Comparison of ENCODE assay signal across 15 mouse cellular contexts in the genomic region with DNA sequence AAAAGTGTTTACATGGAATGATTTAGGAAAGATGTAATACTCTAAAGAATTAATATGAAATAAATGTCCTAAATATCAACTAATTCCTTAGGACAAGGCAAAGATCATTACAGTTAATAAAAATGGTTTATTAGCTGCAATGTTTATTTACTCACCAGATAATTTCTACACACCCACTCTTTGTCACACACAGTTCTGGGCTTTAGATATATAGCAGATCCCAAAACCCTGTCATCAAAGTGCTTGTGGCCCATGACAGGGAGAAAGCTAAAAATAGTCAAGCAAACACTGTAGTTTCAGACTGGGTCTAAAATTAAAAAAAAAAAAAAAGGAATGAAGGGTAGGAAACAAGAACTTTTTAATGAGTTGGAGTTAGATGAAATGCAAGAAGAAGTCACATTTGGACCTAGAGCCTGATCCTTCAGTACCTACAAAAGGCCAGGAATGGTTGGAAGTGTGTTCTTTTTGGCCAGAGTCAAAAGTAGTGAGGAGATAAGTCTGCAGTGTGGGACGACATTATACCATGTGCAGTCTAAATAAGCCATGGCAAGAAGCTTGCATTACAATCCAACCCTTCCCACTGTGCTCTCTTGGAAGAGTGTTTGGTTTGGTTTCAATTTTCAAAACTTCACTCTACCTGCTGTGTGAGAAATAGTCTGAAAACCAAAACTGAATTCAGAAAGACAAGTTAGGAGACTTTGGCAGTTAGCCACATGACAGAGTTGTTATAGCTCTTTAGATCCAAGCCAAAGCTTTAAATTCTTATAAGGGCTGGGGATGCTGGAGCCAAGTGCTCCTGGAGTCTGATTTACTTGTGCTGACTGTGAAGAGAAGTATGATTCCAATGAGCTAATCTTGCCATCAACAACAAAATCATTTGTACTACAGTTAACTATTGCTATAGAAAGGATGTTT.
DNase-seq lines count a peak whose midpoint lies in the region; ATAC-seq and TF ChIP-seq lines count a peak whose summit lies in the region.
"Had no signal": no experiment of that assay in that cellular context is flagged by ENCODE, and none has a peak within 500 bp of the region (broad histone marks: within the 10 kb centered on the region; RNA-seq: fewer than 3 reads in every experiment).

No protein-coding gene starts in this region.

- no peak overlapping the region for H3K4me2 ChIP-seq in lung, embryonic 15.5 days
- no peak overlapping the region for H3K4me2 ChIP-seq in heart, embryonic 12.5 days
- no peak overlapping the region for H3K4me2 ChIP-seq in limb, embryonic 14.5 days (replicated peaks; ENCODE audit: low read depth, low read length, severe bottlenecking)
- H3K4me2 ChIP-seq: hindbrain, embryonic 12.5 days; liver, embryonic 13.5 days; neural tube, embryonic 13.5 days had no signal

- no peaks in the 10 kb centered on the region for H3K9me3 ChIP-seq in lung, embryonic 15.5 days
- H3K9me3 ChIP-seq in heart, embryonic 12.5 days (replicated peaks): no peaks in the 10 kb centered on the region
- no peaks in the 10 kb centered on the region for H3K9me3 ChIP-seq in limb, embryonic 14.5 days (ENCODE audit: control insufficient read depth, low read length)
- H3K9me3 ChIP-seq: hindbrain, embryonic 12.5 days; liver, embryonic 13.5 days; neural tube, embryonic 13.5 days had no signal

- no peak overlapping the region for H3K9ac ChIP-seq in lung, embryonic 15.5 days
- no peak overlapping the region for H3K9ac ChIP-seq in heart, embryonic 12.5 days
- H3K9ac ChIP-seq in limb, embryonic 14.5 days (ENCODE audit: low read depth, low read length, severe bottlenecking): no peak overlapping the region
- H3K9ac ChIP-seq: hindbrain, embryonic 12.5 days; liver, embryonic 13.5 days; neural tube, embryonic 13.5 days had no signal

- WGBS in lung, embryonic 15.5 days: 35% methylated on average over 1 of the region's 1 CpGs
- WGBS in heart, embryonic 12.5 days: 18% methylated on average over 1 of the region's 1 CpGs
- WGBS in limb, embryonic 14.5 days: 31% methylated on average over 1 of the region's 1 CpGs

- intact Hi-C loops in heart, postnatal 14 days (cut with DNase I): no loop called here
- intact Hi-C loops in gastrocnemius, postnatal 14 days (cut with DNase I; ENCODE audit: low total_unique reads): no loop called here

- no peaks in the 10 kb centered on the region for H3K27me3 ChIP-seq in lung, embryonic 15.5 days
- H3K27me3 ChIP-seq in heart, embryonic 12.5 days (replicated peaks): no peaks in the 10 kb centered on the region
- no peaks in the 10 kb centered on the region for H3K27me3 ChIP-seq in limb, embryonic 14.5 days (ENCODE audit: control insufficient read depth, insufficient read depth, low read length)
- H3K27me3 ChIP-seq: hindbrain, embryonic 12.5 days; liver, embryonic 13.5 days; neural tube, embryonic 13.5 days had no signal

- H3K27ac ChIP-seq in lung, embryonic 15.5 days: no peak overlapping the region
- H3K27ac ChIP-seq in heart, embryonic 12.5 days (ENCODE audit: poor library complexity, severe bottlenecking): peak overlapping the region; percentile 42; the same call in 1 of the 2 replicates
- H3K27ac ChIP-seq in limb, embryonic 14.5 days (replicated peaks; ENCODE audit: low read depth, low read length): no peak overlapping the region
- H3K27ac ChIP-seq: hindbrain, embryonic 12.5 days; liver, embryonic 13.5 days; neural tube, embryonic 13.5 days had no signal

- peak; percentile 91; the same call in 1 of the 2 replicates for ATAC-seq in lung, embryonic 15.5 days (ENCODE audit: borderline replicate concordance, extremely low read depth, low FRiP score, low TSS enrichment)
- ATAC-seq in heart, embryonic 12.5 days (ENCODE audit: insufficient number of reproducible peaks, low FRiP score): no peak
- ATAC-seq in limb, embryonic 14.5 days (ENCODE audit: low FRiP score, low read depth): peak; percentile 47
- ATAC-seq: forebrain, embryonic 16.5 days; intestine, postnatal 0 days had no signal

- no peak overlapping the region for H3K4me3 ChIP-seq in lung, embryonic 15.5 days
- no peak overlapping the region for H3K4me3 ChIP-seq in heart, embryonic 12.5 days
- H3K4me3 ChIP-seq in limb, embryonic 14.5 days (replicated peaks; ENCODE audit: low read length): no peak overlapping the region
- H3K4me3 ChIP-seq: hindbrain, embryonic 12.5 days; liver, embryonic 13.5 days; neural tube, embryonic 13.5 days had no signal

- TF ChIP-seq POLR2A in limb, embryonic 14.5 days (IDR thresholded peaks at IDR 0.05; ENCODE audit: borderline replicate concordance, extremely low read depth, insufficient read depth, insufficient read length): no peak

- DNase-seq in heart, adult 8-10 months (ENCODE audit: low spot score): peak; percentile 4
- DNase-seq in heart, postnatal 14 days: no peak
- DNase-seq in lung, postnatal 14 days: no peak
- peak; percentile 93 for DNase-seq in limb, embryonic 14.5 days (ENCODE audit: low spot score)
- DNase-seq in gastrocnemius, postnatal 14 days: no peak
- DNase-seq: cerebellum, adult 2 months; gastrocnemius, postnatal 10 days; layer of hippocampus, postnatal 36 days; liver, embryonic 13.5 days had no signal

- H3K4me1 ChIP-seq in lung, embryonic 15.5 days: no peaks in the 10 kb centered on the region
- 0 out of 2 replicates have a peak, but pooled peaks cover 5% of the 10 kb centered on the region for H3K4me1 ChIP-seq in heart, embryonic 12.5 days (replicated peaks)
- no peaks in the 10 kb centered on the region for H3K4me1 ChIP-seq in limb, embryonic 14.5 days (ENCODE audit: control insufficient read depth, insufficient read depth, low read length)
- H3K4me1 ChIP-seq: hindbrain, embryonic 12.5 days; liver, embryonic 13.5 days; neural tube, embryonic 13.5 days had no signal

- H3K36me3 ChIP-seq in lung, embryonic 15.5 days: no peaks in the 10 kb centered on the region
- no peaks in the 10 kb centered on the region for H3K36me3 ChIP-seq in heart, embryonic 12.5 days
- H3K36me3 ChIP-seq in limb, embryonic 14.5 days (ENCODE audit: control insufficient read depth, insufficient read depth, low read length): no peaks in the 10 kb centered on the region
- H3K36me3 ChIP-seq: hindbrain, embryonic 12.5 days; liver, embryonic 13.5 days; neural tube, embryonic 13.5 days had no signal

Comparison
In these comparisons a context has a peak if more than half of its experiments do, and no peak if none do; other contexts are left out.
1. DNase-seq: peak in heart, adult 8-10 months (single experiment) and limb, embryonic 14.5 days (single experiment); none in heart, postnatal 14 days (0 of 2), lung, postnatal 14 days (single experiment) and gastrocnemius, postnatal 14 days (single experiment).